Mouse (Mus musculus) E14TG2a.4 (cell line): ENCODE measurements around the gene Slc6a19.

Experiments used
- H3K27me3 ChIP-seq: 2 replicates; pipeline ENCODE4 v1.6.1; 2014; ENCODE audit warnings: low read length, control low read depth; ENCODE audit not compliant: insufficient read depth
- H3K36me3 ChIP-seq: 2 replicates; pipeline ENCODE4 v1.6.1; 2014; ENCODE audit warnings: low read length, control low read depth; ENCODE audit not compliant: insufficient read depth
- H3K4me1 ChIP-seq: replicated peaks from 2 replicates; pipeline ENCODE4 v1.6.1; 2014; ENCODE audit warnings: low read depth, low read length, control low read depth
- H3K4me3 ChIP-seq: replicated peaks from 2 replicates; pipeline ENCODE4 v1.5.1; 2014; ENCODE audit warnings: mild to moderate bottlenecking, low read length
- H3K9me3 ChIP-seq: 2 replicates; pipeline ENCODE4 v1.6.1; 2014; ENCODE audit warnings: low read length, control low read depth
- CTCF ChIP-seq: conservative IDR thresholded peaks from 2 replicates; pipeline ENCODE4 v1.5.1; 2014; ENCODE audit warnings: low read length
- NANOG ChIP-seq: IDR thresholded peaks from 2 replicates; pipeline ENCODE4 v1.6.1; 2014; ENCODE audit warnings: borderline replicate concordance, low read length, mixed read lengths
- POU5F1 ChIP-seq: IDR thresholded peaks from 2 replicates; pipeline ENCODE4 v1.6.1; 2014; ENCODE audit warnings: low read length, borderline replicate concordance

The Slc6a19 gene

DNA sequence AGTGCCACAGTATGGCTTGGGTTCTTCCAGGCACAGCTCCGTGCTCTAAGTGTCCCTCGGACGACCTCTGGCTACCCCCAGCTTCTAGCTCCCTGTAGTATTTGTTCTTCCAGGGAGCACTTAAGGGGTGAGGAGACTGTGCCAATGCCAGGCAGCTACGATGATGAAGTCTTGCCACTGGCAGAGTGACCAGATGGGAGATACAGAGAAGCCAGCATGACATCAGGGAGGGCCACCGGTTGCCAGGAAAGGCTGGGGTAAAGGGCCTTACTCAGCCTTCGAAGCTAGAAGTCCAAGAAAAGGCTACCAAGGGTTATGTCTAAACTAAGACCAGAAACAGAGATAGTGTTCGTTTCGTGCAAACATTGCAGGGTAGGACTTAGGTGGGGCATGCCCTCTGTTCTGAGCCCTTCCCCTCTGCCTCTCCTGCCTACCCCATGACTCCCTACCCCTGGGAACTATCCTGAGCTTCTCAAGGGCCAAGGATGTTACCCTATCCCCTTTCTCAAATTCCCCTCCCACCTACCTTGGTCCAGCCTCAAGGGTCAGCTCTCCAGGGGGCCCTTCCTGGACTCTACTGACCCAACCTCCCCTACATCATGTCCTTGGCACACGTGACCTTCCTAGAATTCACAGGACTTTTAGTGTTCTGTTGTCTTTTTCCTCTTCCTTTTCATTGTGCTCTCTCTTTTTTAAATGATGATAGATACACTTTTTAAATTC, 3.3 kb downstream of the Slc6a19 start:
- H3K36me3 ChIP-seq, result no peaks in the 10 kb centered on the region
- H3K9me3 ChIP-seq, result no peaks in the 10 kb centered on the region
- no peak overlapping the region for H3K4me3 ChIP-seq
- no peaks in the 10 kb centered on the region for H3K4me1 ChIP-seq
- H3K27me3 ChIP-seq, result peaks cover 7% of the 10 kb centered on the region
- no peak for TF ChIP-seq POU5F1
- TF ChIP-seq NANOG, result no peak
- TF ChIP-seq CTCF, result no peak

GRCm38 (mm10) chr13:73700554-73700953, 4.1 kb downstream of the Slc6a19 start:
- Histone ChIP-seq H3K27me3 (peaks cover 7% of the 10 kb centered on the region), H3K9me3 (no peaks in the 10 kb centered on the region), H3K4me1 (no peaks in the 10 kb centered on the region), H3K4me3 (no peak overlapping the region), H3K36me3 (no peaks in the 10 kb centered on the region)
- TF ChIP-seq POU5F1 (no peak), CTCF (no peak), NANOG (no peak)

DNA sequence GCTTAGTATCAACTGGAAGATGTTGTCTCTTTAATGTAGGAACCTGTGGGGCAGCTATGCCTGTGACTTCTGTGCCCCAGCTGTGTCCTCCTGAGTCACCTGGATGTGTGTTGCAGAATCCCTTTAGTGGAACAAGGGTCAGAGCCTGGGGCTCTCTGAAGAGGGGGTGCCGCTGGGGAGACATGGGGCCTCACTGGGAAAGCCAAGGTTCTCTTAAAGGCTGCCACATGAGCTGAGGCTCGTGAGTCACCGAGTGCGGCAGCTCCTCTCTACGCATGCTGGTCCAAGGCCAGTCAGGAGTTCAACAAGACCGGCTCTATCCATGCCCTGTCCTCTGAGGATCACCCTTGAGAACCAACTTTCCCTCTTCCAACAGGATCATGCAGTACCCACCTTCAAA, 5.0 kb downstream of the Slc6a19 start:
- Histone ChIP-seq H3K27me3 (peaks cover 7% of the 10 kb centered on the region), H3K4me1 (no peaks in the 10 kb centered on the region), H3K9me3 (no peaks in the 10 kb centered on the region), H3K36me3 (no peaks in the 10 kb centered on the region), H3K4me3 (no peak overlapping the region)
- no peak for TF ChIP-seq NANOG

- Histone ChIP-seq H3K4me1 (0 out of 2 replicates have a peak, but pooled peaks cover 3% of the 10 kb centered on the region), H3K9me3 (no peaks in the 10 kb centered on the region), H3K4me3 (no peak overlapping the region), H3K36me3 (no peaks in the 10 kb centered on the region), H3K27me3 (peaks cover 4% of the 10 kb centered on the region)
- no peak for TF ChIP-seq POU5F1
- no peak for TF ChIP-seq NANOG
- TF ChIP-seq CTCF, result no peak
Observed at GRCm38 (mm10) chr13:73696529-73696928, 8.1 kb downstream of the Slc6a19 start.

DNA sequence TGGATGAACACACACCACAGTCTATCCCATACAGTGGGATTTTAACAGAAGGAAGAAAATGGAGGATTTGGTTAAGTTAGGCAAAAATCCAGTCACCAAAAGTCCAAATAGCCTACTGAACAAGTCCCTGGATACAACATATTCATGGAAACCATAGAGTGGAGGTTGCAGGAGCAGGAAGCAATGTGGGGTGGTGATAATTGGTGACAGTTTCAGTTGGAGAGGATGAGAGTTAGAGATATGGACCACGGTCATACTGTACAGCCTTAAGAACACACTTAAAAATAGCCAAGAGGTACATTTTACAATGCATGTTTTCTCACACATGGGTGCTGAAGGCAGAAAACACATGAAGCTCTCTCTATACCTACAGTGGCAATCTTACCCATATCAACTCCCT, 9.7 kb downstream of the Slc6a19 start:
- Histone ChIP-seq H3K4me1 (0 out of 2 replicates have a peak, but pooled peaks cover 3% of the 10 kb centered on the region), H3K36me3 (no peaks in the 10 kb centered on the region), H3K9me3 (no peaks in the 10 kb centered on the region), H3K4me3 (no peak overlapping the region), H3K27me3 (peaks cover 4% of the 10 kb centered on the region)
- TF ChIP-seq NANOG (no peak), CTCF (no peak), POU5F1 (no peak)

DNA sequence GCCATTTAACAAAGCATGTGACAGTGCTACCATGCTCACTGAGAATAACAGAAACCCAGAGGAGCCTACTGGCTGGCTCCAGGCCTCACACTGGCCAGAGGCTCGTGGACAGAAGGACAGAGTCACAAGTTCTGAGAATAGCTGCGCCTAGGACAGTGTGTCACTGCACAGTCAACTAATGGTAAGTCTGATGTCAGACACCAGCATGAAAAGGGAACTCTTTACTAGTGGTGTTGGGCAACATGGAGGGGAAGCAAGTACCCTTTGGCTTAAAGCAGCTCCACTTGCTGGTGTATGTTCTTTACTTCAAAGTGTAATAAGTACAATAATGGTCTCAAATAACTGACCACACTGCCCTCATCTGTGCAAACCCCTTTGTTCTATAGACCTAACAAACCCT, 11.3 kb downstream of the Slc6a19 start:
- Histone ChIP-seq H3K27me3 (peaks cover 4% of the 10 kb centered on the region; the same call in 1 of the 2 replicates), H3K36me3 (no peaks in the 10 kb centered on the region), H3K4me1 (0 out of 2 replicates have a peak, but pooled peaks cover 3% of the 10 kb centered on the region), H3K4me3 (no peak overlapping the region), H3K9me3 (no peaks in the 10 kb centered on the region)
- TF ChIP-seq CTCF, result no peak
- TF ChIP-seq NANOG, result no peak
- TF ChIP-seq POU5F1, result no peak

DNA sequence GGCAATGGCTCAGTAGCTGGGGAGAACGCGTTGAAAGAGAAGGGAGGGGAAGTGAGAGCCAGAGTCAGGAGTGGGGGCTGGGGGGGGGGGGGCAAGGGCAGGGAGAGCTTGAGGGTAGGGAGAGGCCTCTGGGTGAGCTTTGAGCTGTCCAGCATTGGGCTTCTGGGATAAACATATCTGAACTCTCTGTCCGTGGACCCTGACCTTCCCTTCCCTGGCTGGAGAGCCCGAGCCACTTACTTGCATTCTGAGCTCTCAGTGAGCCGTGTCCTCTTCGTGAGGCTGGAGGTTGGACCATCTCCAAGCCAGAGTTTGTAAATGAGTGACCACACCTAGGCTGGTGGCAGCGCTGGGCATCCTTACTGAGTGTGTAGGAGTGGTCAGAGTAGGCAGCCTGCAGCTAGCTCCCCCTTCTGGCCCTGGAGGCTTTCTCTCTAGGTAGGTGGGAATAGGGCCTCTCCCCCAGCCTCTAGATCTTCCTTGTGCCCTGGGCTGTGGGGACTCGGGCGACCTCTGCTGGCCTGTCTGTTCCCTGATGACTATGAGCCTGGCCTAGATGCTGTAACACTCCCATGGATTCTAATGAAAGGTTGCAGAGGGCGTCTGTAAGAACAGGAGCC, 12.3 kb downstream of the Slc6a19 start:
- H3K4me3 ChIP-seq, result no peak overlapping the region
- TF ChIP-seq POU5F1 (no peak), CTCF (peak; percentile 77)
- H3K4me1 ChIP-seq, result 0 out of 2 replicates have a peak, but pooled peaks cover 3% of the 10 kb centered on the region
- H3K36me3 ChIP-seq, result no peaks in the 10 kb centered on the region
- peaks cover 4% of the 10 kb centered on the region; the same call in 1 of the 2 replicates for H3K27me3 ChIP-seq
- H3K9me3 ChIP-seq, result no peaks in the 10 kb centered on the region

DNA sequence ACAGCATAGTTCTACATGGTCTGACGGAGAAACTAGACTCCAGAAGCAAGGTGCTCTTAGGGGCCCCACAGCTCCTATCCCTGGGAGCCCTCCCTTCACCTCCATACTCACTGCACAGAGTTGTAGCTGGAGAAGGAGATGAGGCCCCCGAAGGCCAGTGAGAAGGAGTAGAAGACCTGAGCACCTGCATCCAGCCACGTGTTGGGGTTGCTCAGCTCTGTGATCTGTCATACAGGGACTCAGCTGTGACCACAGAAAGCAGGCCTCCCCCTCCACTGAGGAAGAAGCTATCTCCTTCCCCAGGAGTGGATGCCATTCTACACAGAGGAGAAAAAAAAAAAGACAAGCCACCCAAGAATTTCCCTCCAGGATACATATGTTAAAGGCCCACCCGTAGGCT, 15.7 kb downstream of the Slc6a19 start:
- 0 out of 2 replicates have a peak, but pooled peaks cover 3% of the 10 kb centered on the region for H3K4me1 ChIP-seq
- H3K36me3 ChIP-seq, result no peaks in the 10 kb centered on the region
- TF ChIP-seq POU5F1 (no peak), CTCF (no peak), NANOG (no peak)
- no peaks in the 10 kb centered on the region for H3K9me3 ChIP-seq
- H3K4me3 ChIP-seq, result no peak overlapping the region
- H3K27me3 ChIP-seq, result no peaks in the 10 kb centered on the region

DNA sequence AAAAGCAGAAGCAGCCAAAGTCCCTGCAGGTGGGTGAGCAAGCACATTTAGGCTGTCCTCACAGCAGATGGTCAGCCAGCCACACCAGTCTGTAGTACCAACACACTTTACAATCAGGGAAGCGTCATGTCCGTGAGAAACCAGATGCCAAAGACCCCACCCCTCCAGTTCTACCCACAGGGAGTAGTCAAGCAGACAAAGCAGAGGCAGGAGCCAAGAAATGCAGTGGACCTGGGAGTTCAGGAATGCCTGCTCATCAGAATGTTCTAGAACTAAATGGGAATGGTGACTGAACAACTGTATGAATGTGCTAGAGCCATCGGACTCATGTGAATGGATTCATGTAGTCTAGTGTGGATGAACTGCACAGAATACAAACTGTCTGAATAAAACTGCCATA, 17.1 kb downstream of the Slc6a19 start:
- no peak for TF ChIP-seq CTCF
- no peak for TF ChIP-seq POU5F1
- TF ChIP-seq NANOG, result no peak
- Histone ChIP-seq H3K9me3 (no peaks in the 10 kb centered on the region), H3K4me3 (no peak overlapping the region), H3K36me3 (no peaks in the 10 kb centered on the region), H3K27me3 (no peaks in the 10 kb centered on the region), H3K4me1 (0 out of 2 replicates have a peak, but pooled peaks cover 3% of the 10 kb centered on the region)
